Mouse (Mus musculus) stomach, embryonic 16.5 days (tissue): ENCODE data around the gene Dcaf15. TPM values are rescaled to one million over a fixed set of nuclear protein-coding genes. Genes with fewer than 3 reads are reported as not detected.

Source experiments
- ATAC-seq: fragments of 200-750 bp; cut with Nextera tagmentation; 2 replicates; pipeline ENCODE4 v1.8.0; 2017; ENCODE audit warnings: moderate number of reproducible peaks, moderate TSS enrichment; ENCODE audit not compliant: insufficient read depth, low FRiP score
- H3K27ac ChIP-seq: fragments of 300-500 bp; sonication (generic); 2 replicates; pipeline ENCODE4 v1.5.1; 2014; ENCODE audit warnings: low read length
- H3K27me3 ChIP-seq: fragments of 300-500 bp; sonication (generic); 2 replicates; pipeline ENCODE4 v1.6.1; 2014; ENCODE audit warnings: low read length, control low read depth, mixed read lengths; ENCODE audit not compliant: control insufficient read depth, insufficient read depth
- H3K36me3 ChIP-seq: fragments of 300-500 bp; sonication (generic); 2 replicates; pipeline ENCODE4 v1.6.1; 2014; ENCODE audit warnings: low read length; ENCODE audit not compliant: control insufficient read depth, insufficient read depth
- H3K4me1 ChIP-seq: fragments of 300-500 bp; sonication (generic); 2 replicates; pipeline ENCODE4 v1.6.1; 2014; ENCODE audit warnings: low read length, control low read depth, mixed read lengths; ENCODE audit not compliant: control insufficient read depth, insufficient read depth
- H3K4me2 ChIP-seq: fragments of 300-500 bp; sonication (generic); 2 replicates; pipeline ENCODE4 v1.6.1; 2014; ENCODE audit warnings: low read depth, low read length, mixed read lengths
- H3K4me3 ChIP-seq: fragments of 300-500 bp; sonication (generic); replicated peaks from 2 replicates; pipeline ENCODE4 v1.5.1; 2014; ENCODE audit warnings: mild to moderate bottlenecking, low read length
- H3K9ac ChIP-seq: fragments of 300-500 bp; sonication (generic); 2 replicates; pipeline ENCODE4 v1.6.1; 2014; ENCODE audit warnings: low read length
- H3K9me3 ChIP-seq: fragments of 300-500 bp; sonication (generic); replicated peaks from 2 replicates; pipeline ENCODE4 v1.6.1; 2016; ENCODE audit warnings: low read length, control low read depth; ENCODE audit not compliant: control insufficient read depth
- WGBS: fragments of 180-500 bp; shearing (Covaris S2); extraction: QIAGEN DNeasy Blood & Tissue Kit; methylation state at CpG from one replicate; pipeline ENCODE4 v1.1.7; 2014; 5-methylcytosine and 5-hydroxymethylcytosine counted together
- polyA plus RNA-seq: library from polyadenylated mRNA; unstranded; fragments of >200 nt; fragmentation: Nextera tagmentation; extraction: Ambion mirVana; gene quantifications from 2 replicates; pipeline ENCODE4 v1.2.1, GENCODE M21; 2015

The Dcaf15 gene
- polyA plus RNA-seq, 1 experiment from 2014 or later: 6.4 TPM

DNA sequence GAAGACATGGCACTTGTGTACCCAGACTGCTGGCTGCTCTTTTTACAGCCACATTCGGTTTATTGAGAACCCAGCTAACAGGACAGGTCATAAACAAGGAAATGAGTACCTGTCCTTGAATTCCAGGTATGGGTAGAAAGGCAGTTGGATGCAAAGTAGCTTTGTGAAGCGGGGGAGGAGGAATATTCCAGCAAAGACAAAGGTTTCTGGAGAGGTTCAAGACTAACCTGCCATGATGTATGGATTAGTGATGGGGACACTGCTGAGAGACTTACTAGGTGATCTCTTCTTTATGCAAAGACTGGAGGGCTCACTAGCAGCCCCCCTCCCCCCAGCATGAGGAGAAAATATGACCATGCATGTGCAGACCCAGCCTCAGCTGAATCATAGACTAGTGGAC is 1.1 kb upstream of the Dcaf15 start:
- WGBS: 81% methylated on average over 2 of the region's 2 CpGs
- Histone ChIP-seq H3K27me3 (no peaks in the 10 kb centered on the region), H3K27ac (no peak overlapping the region), H3K4me1 (peaks cover 21% of the 10 kb centered on the region), H3K9me3 (no peaks in the 10 kb centered on the region), H3K4me3 (no peak overlapping the region), H3K36me3 (peaks cover 9% of the 10 kb centered on the region; the same call in 1 of the 2 replicates), H3K9ac (no peak overlapping the region), H3K4me2 (no peak overlapping the region)
- no peak for ATAC-seq

DNA sequence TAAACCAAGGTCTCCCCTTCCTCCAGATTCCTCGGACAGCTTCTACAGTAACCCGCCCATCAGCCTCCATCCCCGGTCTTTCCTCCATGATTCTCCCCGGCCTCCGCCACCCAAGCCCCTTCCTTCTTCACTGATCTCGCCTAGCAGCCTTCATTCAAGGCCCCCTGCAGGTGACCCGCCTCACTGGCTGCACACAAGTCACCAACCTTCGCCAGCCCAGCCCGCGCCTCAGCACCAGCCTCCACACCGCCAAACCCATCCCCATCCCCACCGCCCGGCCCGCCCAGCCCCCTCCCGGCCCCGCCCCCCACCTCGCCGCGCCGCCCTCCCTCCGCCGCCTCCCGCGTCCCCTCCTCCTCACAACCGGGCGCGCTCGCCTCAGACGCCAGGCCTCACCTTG is 347 bp downstream of the Dcaf15 start:
- ATAC-seq: peak; percentile 79
- Histone ChIP-seq H3K9ac (peak overlapping the region; percentile 88), H3K4me1 (peaks cover 21% of the 10 kb centered on the region), H3K27me3 (no peaks in the 10 kb centered on the region), H3K4me2 (peak overlapping the region; percentile 78), H3K36me3 (peaks cover 9% of the 10 kb centered on the region; the same call in 1 of the 2 replicates), H3K9me3 (no peaks in the 10 kb centered on the region), H3K4me3 (peak overlapping the region; percentile 74), H3K27ac (peak overlapping the region; percentile 82)
- under 1% methylated on average over 21 of the region's 29 CpGs for WGBS

DNA sequence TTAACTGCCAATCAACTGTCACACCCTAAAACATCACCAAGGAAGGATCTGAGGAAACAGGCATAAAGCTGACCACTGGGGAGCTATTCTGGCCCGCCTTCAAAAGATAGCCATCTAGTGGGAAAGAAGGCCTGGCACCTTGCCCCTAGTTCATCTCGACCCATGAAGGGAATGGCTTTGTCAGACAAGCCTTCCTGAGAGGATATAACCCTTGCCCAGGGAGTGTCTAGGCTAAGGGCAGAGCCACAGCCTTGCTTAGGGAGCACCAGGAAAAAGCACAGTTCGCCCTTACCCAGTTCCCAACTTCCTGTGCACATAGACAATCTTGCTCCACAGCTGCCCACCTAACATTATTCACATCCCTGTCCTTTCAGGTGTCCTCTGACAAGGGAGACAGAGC is 967 bp downstream of the Dcaf15 start:
- Histone ChIP-seq H3K27me3 (no peaks in the 10 kb centered on the region), H3K4me2 (peak overlapping the region; percentile 78), H3K9ac (peak overlapping the region; percentile 88), H3K36me3 (peaks cover 11% of the 10 kb centered on the region; the same call in 1 of the 2 replicates), H3K27ac (0 out of 2 replicates have a peak overlapping the region, but pooled peaks have one; percentile 82), H3K4me1 (peaks cover 21% of the 10 kb centered on the region), H3K9me3 (no peaks in the 10 kb centered on the region), H3K4me3 (peak overlapping the region; percentile 74)
- 34% methylated on average over 3 of the region's 3 CpGs for WGBS
- no peak for ATAC-seq

DNA sequence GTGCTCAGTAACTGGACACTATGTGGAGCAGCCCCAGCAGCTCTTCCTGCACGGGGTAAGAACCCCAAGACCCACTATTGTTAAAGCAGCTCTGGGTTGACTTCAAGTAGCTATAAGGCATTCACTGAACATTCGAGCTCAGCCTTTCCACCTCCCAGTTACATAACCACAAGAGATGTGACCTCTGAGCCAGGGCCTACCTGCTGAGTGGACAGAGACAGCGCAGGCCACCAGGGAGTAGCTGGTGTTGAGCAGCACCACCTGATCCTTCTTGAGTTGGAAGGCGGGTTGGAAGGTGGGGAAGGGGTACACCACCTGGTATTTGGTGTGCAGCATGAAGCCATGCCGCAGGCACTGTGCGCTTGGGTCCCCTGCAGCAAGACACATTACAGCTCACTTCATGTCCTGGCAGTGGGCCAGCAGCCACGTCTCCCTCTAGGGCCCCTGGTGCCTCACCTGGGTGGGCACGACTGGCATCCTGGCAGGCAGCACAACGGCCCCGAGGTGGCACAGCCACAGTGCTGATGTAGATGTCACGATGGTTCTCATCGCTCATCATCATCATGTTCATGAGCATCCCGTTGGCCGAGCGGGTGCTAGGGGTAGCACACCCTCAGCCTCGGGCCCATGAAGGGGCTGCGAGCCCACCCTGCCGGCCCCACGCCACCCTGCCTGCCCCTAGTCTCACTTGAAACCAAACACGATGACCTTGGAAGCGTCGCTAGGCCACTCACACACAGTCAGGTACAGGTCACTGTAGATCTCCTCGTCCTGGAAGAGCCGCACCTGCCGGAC is 2.9 kb downstream of the Dcaf15 start:
- no peak overlapping the region for H3K9ac ChIP-seq
- H3K9me3 ChIP-seq: no peaks in the 10 kb centered on the region
- no peak overlapping the region for H3K4me2 ChIP-seq
- H3K36me3 ChIP-seq: peaks cover 29% of the 10 kb centered on the region
- 91% methylated on average over 25 of the region's 25 CpGs for WGBS
- peaks cover 21% of the 10 kb centered on the region for H3K4me1 ChIP-seq
- no peak overlapping the region for H3K4me3 ChIP-seq
- H3K27me3 ChIP-seq: no peaks in the 10 kb centered on the region
- no peak overlapping the region for H3K27ac ChIP-seq
- no peak for ATAC-seq

DNA sequence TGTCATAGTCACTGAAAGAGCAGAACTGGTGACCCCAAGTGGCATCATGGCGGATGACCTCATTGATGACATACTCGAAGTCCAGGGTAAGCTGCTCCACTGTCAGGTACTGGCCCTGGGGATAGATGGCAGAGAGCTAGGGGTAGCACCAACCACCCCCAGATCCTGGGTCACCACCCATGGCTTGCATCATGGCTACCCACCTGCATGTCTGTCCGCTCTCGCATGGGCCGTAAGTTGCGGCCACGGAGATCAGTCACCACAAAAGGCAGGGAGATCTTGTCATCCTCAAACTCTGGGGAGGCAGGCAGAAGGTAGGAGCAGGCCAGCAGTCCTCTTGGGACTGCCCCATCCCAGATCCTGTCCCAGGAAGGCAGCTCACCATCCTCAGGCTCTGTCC is 6.2 kb downstream of the Dcaf15 start:
- no peak overlapping the region for H3K9ac ChIP-seq
- H3K4me3 ChIP-seq: no peak overlapping the region
- H3K27me3 ChIP-seq: no peaks in the 10 kb centered on the region
- H3K4me2 ChIP-seq: no peak overlapping the region
- peaks cover 37% of the 10 kb centered on the region for H3K36me3 ChIP-seq
- 96% methylated on average over 7 of the region's 7 CpGs for WGBS
- no peak overlapping the region for H3K27ac ChIP-seq
- H3K4me1 ChIP-seq: peaks cover 10% of the 10 kb centered on the region
- ATAC-seq: no peak
- H3K9me3 ChIP-seq: no peaks in the 10 kb centered on the region

DNA sequence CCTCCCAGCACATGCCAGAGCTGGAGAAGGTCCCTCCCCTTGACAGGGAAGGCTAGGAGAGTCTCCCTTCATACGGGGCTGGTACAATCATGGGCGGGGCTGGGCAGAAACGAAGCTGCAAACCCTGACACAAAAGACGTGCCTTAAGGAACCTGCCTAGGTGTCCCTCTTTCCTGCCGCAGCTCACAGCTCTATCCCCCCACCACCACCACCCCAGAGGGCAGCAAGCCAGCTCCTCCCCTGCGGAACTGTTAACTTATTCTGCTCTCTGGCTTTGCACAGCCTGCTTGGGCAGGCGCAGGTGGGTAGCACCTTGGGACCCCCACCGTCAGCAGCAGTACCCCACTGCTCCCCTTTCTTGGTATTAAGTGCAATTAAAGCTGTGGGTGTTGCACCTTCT is 8.5 kb downstream of the Dcaf15 start:
- peak; percentile 8; the same call in 1 of the 2 replicates for ATAC-seq
- no peak overlapping the region for H3K27ac ChIP-seq
- no peaks in the 10 kb centered on the region for H3K27me3 ChIP-seq
- no peak overlapping the region for H3K4me3 ChIP-seq
- H3K36me3 ChIP-seq: peaks cover 32% of the 10 kb centered on the region
- H3K4me2 ChIP-seq: no peak overlapping the region
- 61% methylated on average over 8 of the region's 8 CpGs for WGBS
- H3K9me3 ChIP-seq: no peaks in the 10 kb centered on the region
- H3K9ac ChIP-seq: peak overlapping the region; percentile 19; the same call in 1 of the 2 replicates
- H3K4me1 ChIP-seq: no peaks in the 10 kb centered on the region

DNA sequence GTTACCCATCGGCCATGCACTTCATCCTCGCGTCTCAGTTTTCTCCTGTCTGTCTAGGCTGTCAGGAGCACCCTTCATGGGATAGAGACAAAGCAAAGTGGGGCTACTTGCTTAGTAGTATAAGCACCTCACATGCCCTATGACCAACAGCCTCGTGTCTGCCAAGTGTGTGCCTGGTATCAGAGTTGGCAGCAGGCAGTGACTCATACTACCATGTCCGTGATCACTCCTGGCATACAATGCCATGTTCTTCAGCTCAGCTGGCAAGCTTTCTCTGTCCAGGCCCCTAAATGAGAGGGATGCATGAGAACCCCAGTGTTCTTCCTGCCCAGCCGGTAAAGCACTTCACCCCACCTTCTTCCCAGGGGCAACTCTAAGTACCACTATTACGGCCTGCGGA is 14.0 kb downstream of the Dcaf15 start:
- no peak for ATAC-seq
- WGBS: 88% methylated on average over 8 of the region's 8 CpGs
- Histone ChIP-seq H3K27ac (no peak overlapping the region), H3K9ac (no peak overlapping the region), H3K4me2 (no peak overlapping the region), H3K27me3 (no peaks in the 10 kb centered on the region), H3K4me3 (no peak overlapping the region), H3K4me1 (no peaks in the 10 kb centered on the region), H3K9me3 (no peaks in the 10 kb centered on the region), H3K36me3 (peaks cover 16% of the 10 kb centered on the region; the same call in 1 of the 2 replicates)

DNA sequence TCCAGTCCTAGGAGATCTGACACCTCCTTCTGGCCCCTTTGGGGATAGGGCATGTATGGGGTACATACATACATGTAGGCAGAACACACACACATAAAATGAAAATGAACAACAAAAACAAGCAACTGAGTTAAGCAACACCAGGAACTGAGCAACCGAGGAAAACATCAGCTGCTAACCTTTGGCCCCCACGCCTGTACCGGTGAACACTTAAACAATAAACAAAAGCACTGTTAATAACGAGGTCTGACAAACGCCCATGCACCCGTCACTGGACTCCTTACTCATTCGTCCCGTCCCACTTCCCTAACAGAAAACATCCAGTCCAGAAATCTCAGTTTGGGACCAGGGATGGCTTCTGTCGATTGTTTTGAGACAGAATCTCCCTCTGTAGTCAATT is 15.3 kb downstream of the Dcaf15 start:
- Histone ChIP-seq H3K36me3 (0 out of 2 replicates have a peak, but pooled peaks cover 7% of the 10 kb centered on the region), H3K4me3 (no peak overlapping the region), H3K4me2 (no peak overlapping the region), H3K4me1 (no peaks in the 10 kb centered on the region), H3K27me3 (no peaks in the 10 kb centered on the region), H3K27ac (no peak overlapping the region), H3K9ac (no peak overlapping the region), H3K9me3 (no peaks in the 10 kb centered on the region)
- ATAC-seq: no peak
- 66% methylated on average over 9 of the region's 9 CpGs for WGBS

DNA sequence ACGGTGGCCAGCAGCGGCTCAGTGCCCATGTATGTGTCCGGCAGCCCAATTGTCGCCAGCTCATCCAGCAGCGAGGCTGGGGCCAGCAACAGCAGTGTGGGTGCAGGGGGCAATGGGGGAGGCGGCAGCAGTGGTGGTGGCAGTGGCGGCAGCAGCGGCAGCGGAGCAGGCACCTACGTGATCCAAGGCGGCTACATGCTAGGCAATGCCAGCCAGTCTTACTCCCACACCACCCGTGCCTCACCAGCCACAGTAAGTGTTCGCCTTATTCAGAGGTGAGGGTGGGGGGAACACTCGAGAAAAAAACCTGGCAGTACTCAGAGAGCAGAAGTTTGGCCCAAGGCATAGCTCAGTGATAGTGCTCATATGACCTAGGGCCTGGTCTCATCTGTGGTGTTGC is 16.7 kb downstream of the Dcaf15 start:
- Histone ChIP-seq H3K36me3 (0 out of 2 replicates have a peak, but pooled peaks cover 3% of the 10 kb centered on the region), H3K27ac (no peak overlapping the region), H3K9me3 (no peaks in the 10 kb centered on the region), H3K4me1 (no peaks in the 10 kb centered on the region), H3K27me3 (no peaks in the 10 kb centered on the region), H3K4me2 (no peak overlapping the region), H3K9ac (no peak overlapping the region), H3K4me3 (no peak overlapping the region)
- 95% methylated on average over 14 of the region's 14 CpGs for WGBS
- no peak for ATAC-seq
